Mouse (Mus musculus) liver, embryonic 14.5 days (tissue): ENCODE data around the gene Tmem117.

ENCODE experiments used
- CTCF ChIP-seq: IDR thresholded peaks from 2 replicates; pipeline ENCODE4 v1.5.1; 2016; ENCODE audit warnings: antibody characterized with exemption, low read depth, control low read depth
- EP300 ChIP-seq: IDR thresholded peaks from 2 replicates; pipeline ENCODE4 v1.6.1; 2016; ENCODE audit warnings: antibody characterized with exemption, low read depth

GRCm38 (mm10) chr15:94628463-94628829 lies 586 bp upstream of the Tmem117 start:
- TF ChIP-seq EP300: no peak
- no peak for TF ChIP-seq CTCF
